Mouse (Mus musculus): ENCODE data around the gene Trir. TPM values are rescaled to one million over a fixed set of nuclear protein-coding genes. Genes with fewer than 3 reads are reported as not detected.

The Trir gene
- polyA plus RNA-seq, 1 experiment from 2014 or later, result 50.0 TPM

- H3K4me2 ChIP-seq (ENCODE audit: low read depth, low read length), result peak within 1 kb of the TSS; percentile 96
- peak within 1 kb of the TSS; percentile 71 for H3K4me3 ChIP-seq (ENCODE audit: low read depth, low read length)
- peak within 1 kb of the TSS; percentile 81 for H3K9ac ChIP-seq (ENCODE audit: low read depth, low read length)
- peak; percentile 81 for ATAC-seq (ENCODE audit: low read depth)
- peak within 1 kb of the TSS; percentile 81 for H3K27ac ChIP-seq (ENCODE audit: low read length)
- no peaks in the 10 kb centered on the region for H3K36me3 ChIP-seq (ENCODE audit: control insufficient read depth, insufficient read depth)
- H3K4me1 ChIP-seq (ENCODE audit: control insufficient read depth, low read depth, low read length), result peaks cover 33% of the 10 kb centered on the region
- no peaks in the 10 kb centered on the region for H3K27me3 ChIP-seq (ENCODE audit: control insufficient read depth, insufficient read depth, low read depth, low read length)
- no peaks in the 10 kb centered on the region for H3K9me3 ChIP-seq (replicated peaks; ENCODE audit: control insufficient read depth, low read length)
- 0% methylated on average over 28 of the region's 28 CpGs for WGBS (ENCODE audit: insufficient replicate concordance)
These were observed 36.3 kb upstream of the Trir start, which contains the start of gene Hook2 for GRCm38 (mm10) chr8:84990349-84990748. Hook2 (plus strand) TSS chr8:84990603.

GRCm38 (mm10) chr8:84990836-84991235 is 35.8 kb upstream of the Trir start:
- no peaks in the 10 kb centered on the region for H3K36me3 ChIP-seq (ENCODE audit: control insufficient read depth, insufficient read depth)
- WGBS (ENCODE audit: insufficient replicate concordance), result 4% methylated on average over 15 of the region's 15 CpGs
- H3K4me2 ChIP-seq (ENCODE audit: low read depth, low read length), result peak overlapping the region; percentile 96
- peak overlapping the region; percentile 71 for H3K4me3 ChIP-seq (ENCODE audit: low read depth, low read length)
- H3K9me3 ChIP-seq (replicated peaks; ENCODE audit: control insufficient read depth, low read length), result no peaks in the 10 kb centered on the region
- peak; percentile 50 for ATAC-seq (ENCODE audit: low read depth)
- H3K27me3 ChIP-seq (ENCODE audit: control insufficient read depth, insufficient read depth, low read depth, low read length), result no peaks in the 10 kb centered on the region
- peak overlapping the region; percentile 81 for H3K9ac ChIP-seq (ENCODE audit: low read depth, low read length)
- peak overlapping the region; percentile 77 for H3K27ac ChIP-seq (ENCODE audit: low read length)
- peaks cover 28% of the 10 kb centered on the region for H3K4me1 ChIP-seq (ENCODE audit: control insufficient read depth, low read depth, low read length)

GRCm38 (mm10) chr8:84994375-84994774 is 32.2 kb upstream of the Trir start:
- no peaks in the 10 kb centered on the region for H3K27me3 ChIP-seq (ENCODE audit: control insufficient read depth, insufficient read depth, low read depth, low read length)
- H3K4me3 ChIP-seq (ENCODE audit: low read depth, low read length), result no peak overlapping the region
- H3K9me3 ChIP-seq (replicated peaks; ENCODE audit: control insufficient read depth, low read length), result no peaks in the 10 kb centered on the region
- no peaks in the 10 kb centered on the region for H3K36me3 ChIP-seq (ENCODE audit: control insufficient read depth, insufficient read depth)
- peaks cover 19% of the 10 kb centered on the region for H3K4me1 ChIP-seq (ENCODE audit: control insufficient read depth, low read depth, low read length)
- 80% methylated on average over 9 of the region's 9 CpGs for WGBS (ENCODE audit: insufficient replicate concordance)
- ATAC-seq (ENCODE audit: low read depth), result no peak
- H3K4me2 ChIP-seq (ENCODE audit: low read depth, low read length), result no peak overlapping the region
- H3K27ac ChIP-seq (ENCODE audit: low read length), result no peak overlapping the region
- H3K9ac ChIP-seq (ENCODE audit: low read depth, low read length), result no peak overlapping the region

- no peaks in the 10 kb centered on the region for H3K36me3 ChIP-seq (ENCODE audit: control insufficient read depth, insufficient read depth)
- no peaks in the 10 kb centered on the region for H3K27me3 ChIP-seq (ENCODE audit: control insufficient read depth, insufficient read depth, low read depth, low read length)
- WGBS (ENCODE audit: insufficient replicate concordance), result 62% methylated on average over 25 of the region's 25 CpGs
- H3K4me3 ChIP-seq (ENCODE audit: low read depth, low read length), result no peak overlapping the region
- ATAC-seq (ENCODE audit: low read depth), result no peak
- no peaks in the 10 kb centered on the region for H3K9me3 ChIP-seq (replicated peaks; ENCODE audit: control insufficient read depth, low read length)
- H3K9ac ChIP-seq (ENCODE audit: low read depth, low read length), result no peak overlapping the region
- H3K27ac ChIP-seq (ENCODE audit: low read length), result no peak overlapping the region
- H3K4me2 ChIP-seq (ENCODE audit: low read depth, low read length), result no peak overlapping the region
- H3K4me1 ChIP-seq (ENCODE audit: control insufficient read depth, low read depth, low read length), result peaks cover 15% of the 10 kb centered on the region
These were observed 30.9 kb upstream of the Trir start for GRCm38 (mm10) chr8:84995680-84996079.

- WGBS (ENCODE audit: insufficient replicate concordance), result 79% methylated on average over 5 of the region's 5 CpGs
- no peak overlapping the region for H3K9ac ChIP-seq (ENCODE audit: low read depth, low read length)
- no peaks in the 10 kb centered on the region for H3K36me3 ChIP-seq (ENCODE audit: control insufficient read depth, insufficient read depth)
- ATAC-seq (ENCODE audit: low read depth), result no peak
- peaks cover 9% of the 10 kb centered on the region for H3K4me1 ChIP-seq (ENCODE audit: control insufficient read depth, low read depth, low read length)
- no peak overlapping the region for H3K4me3 ChIP-seq (ENCODE audit: low read depth, low read length)
- H3K27me3 ChIP-seq (ENCODE audit: control insufficient read depth, insufficient read depth, low read depth, low read length), result no peaks in the 10 kb centered on the region
- no peak overlapping the region for H3K4me2 ChIP-seq (ENCODE audit: low read depth, low read length)
- no peaks in the 10 kb centered on the region for H3K9me3 ChIP-seq (replicated peaks; ENCODE audit: control insufficient read depth, low read length)
- no peak overlapping the region for H3K27ac ChIP-seq (ENCODE audit: low read length)
These were observed 29.6 kb upstream of the Trir start for GRCm38 (mm10) chr8:84996978-84997377.

GRCm38 (mm10) chr8:84997649-84998295 is 28.9 kb upstream of the Trir start:
- H3K36me3 ChIP-seq (ENCODE audit: control insufficient read depth, insufficient read depth), result no peaks in the 10 kb centered on the region
- H3K27me3 ChIP-seq (ENCODE audit: control insufficient read depth, insufficient read depth, low read depth, low read length), result no peaks in the 10 kb centered on the region
- 8% methylated on average over 19 of the region's 19 CpGs for WGBS (ENCODE audit: insufficient replicate concordance)
- H3K27ac ChIP-seq (ENCODE audit: low read length), result no peak overlapping the region
- ATAC-seq (ENCODE audit: low read depth), result peak; percentile 74
- no peak overlapping the region for H3K4me3 ChIP-seq (ENCODE audit: low read depth, low read length)
- peak overlapping the region; percentile 14; the same call in 1 of the 2 replicates for H3K4me2 ChIP-seq (ENCODE audit: low read depth, low read length)
- no peak overlapping the region for H3K9ac ChIP-seq (ENCODE audit: low read depth, low read length)
- no peaks in the 10 kb centered on the region for H3K9me3 ChIP-seq (replicated peaks; ENCODE audit: control insufficient read depth, low read length)
- peaks cover 9% of the 10 kb centered on the region for H3K4me1 ChIP-seq (ENCODE audit: control insufficient read depth, low read depth, low read length)

- peaks cover 29% of the 10 kb centered on the region for H3K27me3 ChIP-seq (ENCODE audit: control insufficient read depth, insufficient read depth, low read depth, low read length)
- no peak overlapping the region for H3K27ac ChIP-seq (ENCODE audit: low read length)
- H3K9me3 ChIP-seq (replicated peaks; ENCODE audit: control insufficient read depth, low read length), result no peaks in the 10 kb centered on the region
- 0 out of 2 replicates have a peak, but pooled peaks have one; percentile 9 for ATAC-seq (ENCODE audit: low read depth)
- no peaks in the 10 kb centered on the region for H3K36me3 ChIP-seq (ENCODE audit: control insufficient read depth, insufficient read depth)
- H3K4me3 ChIP-seq (ENCODE audit: low read depth, low read length), result no peak overlapping the region
- H3K9ac ChIP-seq (ENCODE audit: low read depth, low read length), result no peak overlapping the region
- no peaks in the 10 kb centered on the region for H3K4me1 ChIP-seq (ENCODE audit: control insufficient read depth, low read depth, low read length)
- H3K4me2 ChIP-seq (ENCODE audit: low read depth, low read length), result no peak overlapping the region
- 16% methylated on average over 25 of the region's 25 CpGs for WGBS (ENCODE audit: insufficient replicate concordance)
These were observed 18.9 kb upstream of the Trir start for GRCm38 (mm10) chr8:85007686-85008085.

- Histone ChIP-seq H3K4me1 (ENCODE audit: control insufficient read depth, low read depth, low read length) (no peaks in the 10 kb centered on the region), H3K9me3 (replicated peaks; ENCODE audit: control insufficient read depth, low read length) (no peaks in the 10 kb centered on the region), H3K9ac (ENCODE audit: low read depth, low read length) (no peak overlapping the region), H3K27ac (ENCODE audit: low read length) (no peak overlapping the region), H3K27me3 (ENCODE audit: control insufficient read depth, insufficient read depth, low read depth, low read length) (peaks cover 44% of the 10 kb centered on the region), H3K4me2 (ENCODE audit: low read depth, low read length) (no peak overlapping the region), H3K4me3 (ENCODE audit: low read depth, low read length) (no peak overlapping the region), H3K36me3 (ENCODE audit: control insufficient read depth, insufficient read depth) (no peaks in the 10 kb centered on the region)
- no peak for ATAC-seq (ENCODE audit: low read depth)
- 12% methylated on average over 28 of the region's 28 CpGs for WGBS (ENCODE audit: insufficient replicate concordance)
These were observed 15.4 kb upstream of the Trir start for GRCm38 (mm10) chr8:85011242-85011641.

GRCm38 (mm10) chr8:85013230-85013840 is 13.3 kb upstream of the Trir start:
- ATAC-seq (ENCODE audit: low read depth), result 0 out of 2 replicates have a peak, but pooled peaks have one; percentile 50
- Histone ChIP-seq H3K4me1 (ENCODE audit: control insufficient read depth, low read depth, low read length) (no peaks in the 10 kb centered on the region), H3K27me3 (ENCODE audit: control insufficient read depth, insufficient read depth, low read depth, low read length) (peaks cover 40% of the 10 kb centered on the region), H3K9me3 (replicated peaks; ENCODE audit: control insufficient read depth, low read length) (no peaks in the 10 kb centered on the region), H3K36me3 (ENCODE audit: control insufficient read depth, insufficient read depth) (peaks cover 6% of the 10 kb centered on the region; the same call in 1 of the 2 replicates), H3K4me3 (ENCODE audit: low read depth, low read length) (no peak overlapping the region), H3K9ac (ENCODE audit: low read depth, low read length) (no peak overlapping the region), H3K27ac (ENCODE audit: low read length) (no peak overlapping the region), H3K4me2 (ENCODE audit: low read depth, low read length) (peak overlapping the region; percentile 41)
- 3% methylated on average over 25 of the region's 26 CpGs for WGBS (ENCODE audit: insufficient replicate concordance)

Measured in liver, embryonic 16.5 days (tissue).